Mouse (Mus musculus): ENCODE measurements around the gene Nphp4. TPM values are rescaled to one million over a fixed set of nuclear protein-coding genes. Genes with fewer than 3 reads are reported as not detected.

Nphp4 gene
- polyA plus RNA-seq, 1 experiment = 2.3 TPM

DNA sequence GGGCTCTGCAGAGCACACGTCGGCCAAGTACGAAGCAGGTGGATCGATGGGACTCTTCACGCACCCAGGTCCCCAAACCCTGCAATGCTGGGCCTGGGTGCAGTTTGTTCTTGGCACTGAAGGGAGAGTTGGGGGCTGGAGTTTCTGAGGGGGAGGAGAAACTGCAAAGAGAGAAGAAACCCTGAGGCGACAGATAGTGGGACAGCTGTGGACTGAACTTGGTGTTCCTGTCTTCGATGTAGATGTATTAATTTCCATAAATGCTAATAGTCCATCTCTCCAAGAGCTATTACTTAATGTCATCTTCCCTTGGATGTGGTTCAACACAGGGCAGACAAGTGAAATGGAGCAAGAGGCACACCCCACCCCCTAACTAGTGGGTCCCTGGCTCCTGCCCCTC, 565 bp upstream of the Nphp4 start:
- Histone ChIP-seq H3K36me3 (ENCODE audit: control insufficient read depth, insufficient read depth) (no peaks in the 10 kb centered on the region), H3K79me2 (ENCODE audit: control insufficient read depth, insufficient read depth) (no peaks in the 10 kb centered on the region), H3ac (ENCODE audit: control insufficient read depth, insufficient read length) (no peak overlapping the region), H3K27me3 (ENCODE audit: control insufficient read depth, insufficient read depth, insufficient read length) (no peaks in the 10 kb centered on the region), H3K4me2 (ENCODE audit: low read depth) (no peak overlapping the region), H3K4me3 (no peak overlapping the region)
- TF ChIP-seq POLR2A (IDR thresholded peaks at IDR 0.05; ENCODE audit: insufficient read length, low read depth) (no peak), POLR2AphosphoS2 (IDR thresholded peaks at IDR 0.05; ENCODE audit: insufficient read length, low read depth) (no peak)

DNA sequence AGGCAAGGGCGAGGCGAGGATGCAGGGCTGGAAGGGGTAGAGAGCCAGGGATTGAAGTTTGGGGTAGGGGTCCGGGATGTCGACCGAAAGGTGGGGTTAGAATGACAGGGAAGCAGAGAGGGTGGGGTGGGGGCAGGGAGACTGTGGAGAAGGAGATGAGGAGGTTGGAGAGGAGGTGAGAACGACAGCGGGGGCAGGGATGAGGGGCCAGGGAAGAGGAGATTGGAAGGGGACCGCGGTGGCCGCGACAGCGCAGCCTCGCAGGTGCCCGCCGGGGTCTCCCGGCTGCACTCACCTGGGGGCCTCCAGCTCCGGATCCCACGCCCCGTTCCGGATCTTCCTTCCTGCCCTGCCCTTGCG, 580 bp downstream of the Nphp4 start:
- H3K79me2 ChIP-seq (ENCODE audit: control insufficient read depth, insufficient read depth) = no peaks in the 10 kb centered on the region
- no peak for TF ChIP-seq E2F4 (IDR thresholded peaks at IDR 0.05; ENCODE audit: insufficient read depth)
- no peak for TF ChIP-seq REST (IDR thresholded peaks at IDR 0.05; ENCODE audit: insufficient read depth, insufficient read length)
- TF ChIP-seq POLR2A (IDR thresholded peaks at IDR 0.05; ENCODE audit: insufficient read length, low read depth) = no peak
- TF ChIP-seq TCF3 (IDR thresholded peaks at IDR 0.05; ENCODE audit: insufficient read length, low read depth) = no peak
- no peak for TF ChIP-seq MYOD1 (IDR thresholded peaks at IDR 0.05; ENCODE audit: control insufficient read depth in 1 of 3, insufficient read length in 2 of 3, low read depth in 2 of 3)
- no peak for TF ChIP-seq SRF (IDR thresholded peaks at IDR 0.05; ENCODE audit: control insufficient read depth, insufficient read length, low read depth)
- no peak for TF ChIP-seq MYOG (IDR thresholded peaks at IDR 0.05; ENCODE audit: control insufficient read depth in 1 of 3, insufficient read depth in 1 of 3, insufficient read length in 2 of 3, low read depth in 2 of 3)
- no peak for TF ChIP-seq CEBPB (IDR thresholded peaks at IDR 0.05; ENCODE audit: insufficient read depth, poor library complexity, severe bottlenecking)
- TF ChIP-seq USF1 (IDR thresholded peaks at IDR 0.05; ENCODE audit: low read depth) = no peak
- TF ChIP-seq MAX (IDR thresholded peaks at IDR 0.05; ENCODE audit: low read depth) = no peak
- TF ChIP-seq POLR2AphosphoS2 (IDR thresholded peaks at IDR 0.05; ENCODE audit: insufficient read length, low read depth) = no peak
- TF ChIP-seq TCF12 (IDR thresholded peaks at IDR 0.05; ENCODE audit: insufficient read depth, poor library complexity, severe bottlenecking) = no peak
- no peaks in the 10 kb centered on the region for H3K27me3 ChIP-seq (ENCODE audit: control insufficient read depth, insufficient read depth, insufficient read length)
- peak overlapping the region; percentile 52 for H3K4me3 ChIP-seq
- H3K36me3 ChIP-seq (ENCODE audit: control insufficient read depth, insufficient read depth) = no peaks in the 10 kb centered on the region
- H3K4me2 ChIP-seq (ENCODE audit: low read depth) = peak overlapping the region; percentile 56
- peak overlapping the region; percentile 77 for H3ac ChIP-seq (ENCODE audit: control insufficient read depth, insufficient read length)

DNA sequence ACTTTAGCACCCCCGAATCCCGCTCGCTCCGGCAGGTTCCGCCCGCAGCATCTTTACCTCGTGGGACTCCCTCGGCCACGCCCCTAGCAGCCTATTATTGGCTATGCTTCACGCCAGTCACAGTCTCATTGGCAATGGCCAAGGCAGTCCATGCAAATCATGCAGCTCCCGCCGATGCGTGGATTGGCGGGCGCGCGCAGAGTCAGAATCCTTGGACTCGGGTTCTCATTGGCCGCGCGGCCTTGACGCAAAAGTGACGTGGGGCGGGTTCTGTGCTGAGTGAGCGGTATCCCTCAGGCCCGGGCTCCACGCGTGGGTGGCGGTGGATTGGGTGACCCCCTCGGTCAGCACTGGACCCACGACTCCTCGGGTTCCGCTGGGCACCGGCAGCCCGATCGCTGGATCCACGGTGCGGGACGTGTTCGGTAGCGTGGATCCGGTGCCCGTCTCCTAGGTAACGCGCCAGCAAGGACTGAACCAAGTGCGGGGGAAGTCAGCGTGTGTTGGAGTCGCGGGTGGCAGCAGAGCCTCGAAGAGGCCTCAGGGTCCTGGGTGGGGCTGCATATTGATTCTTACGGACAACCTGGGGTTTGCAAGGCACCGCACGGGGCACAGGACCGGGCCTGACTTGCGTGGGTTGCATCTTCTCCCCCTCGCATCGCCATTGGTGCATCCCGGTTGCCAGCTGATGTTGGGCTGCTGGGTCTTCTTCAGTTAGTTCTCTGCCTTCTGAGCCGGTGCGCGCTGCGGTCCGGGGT, 1.1 kb downstream of the Nphp4 start, which contains the start of gene Kcnab2:
Gene Kcnab2, minus strand, starts transcription at position 406 of the 758 bp plus-strand sequence.
- Histone ChIP-seq H3K36me3 (ENCODE audit: control insufficient read depth, insufficient read depth) (no peaks in the 10 kb centered on the region), H3K79me2 (ENCODE audit: control insufficient read depth, insufficient read depth) (no peaks in the 10 kb centered on the region), H3K27me3 (ENCODE audit: control insufficient read depth, insufficient read depth, insufficient read length) (no peaks in the 10 kb centered on the region), H3ac (ENCODE audit: control insufficient read depth, insufficient read length) (peak within 1 kb of the TSS; percentile 77), H3K4me2 (ENCODE audit: low read depth) (peak within 1 kb of the TSS; percentile 91), H3K4me3 (peak within 1 kb of the TSS; percentile 52)
- TF ChIP-seq USF1 (IDR thresholded peaks at IDR 0.05; ENCODE audit: low read depth) (no peak), MAX (IDR thresholded peaks at IDR 0.05; ENCODE audit: low read depth) (no peak), CEBPB (IDR thresholded peaks at IDR 0.05; ENCODE audit: insufficient read depth, poor library complexity, severe bottlenecking) (no peak), TCF12 (IDR thresholded peaks at IDR 0.05; ENCODE audit: insufficient read depth, poor library complexity, severe bottlenecking) (no peak), MYOG (IDR thresholded peaks at IDR 0.05; ENCODE audit: control insufficient read depth in 1 of 3, insufficient read depth in 1 of 3, insufficient read length in 2 of 3, low read depth in 2 of 3) (no peak), SRF (IDR thresholded peaks at IDR 0.05; ENCODE audit: control insufficient read depth, insufficient read length, low read depth) (no peak), REST (IDR thresholded peaks at IDR 0.05; ENCODE audit: insufficient read depth, insufficient read length) (no peak), E2F4 (IDR thresholded peaks at IDR 0.05; ENCODE audit: insufficient read depth) (peak; percentile 59), POLR2AphosphoS2 (IDR thresholded peaks at IDR 0.05; ENCODE audit: insufficient read length, low read depth) (peak; percentile 53), MYOD1 (IDR thresholded peaks at IDR 0.05; ENCODE audit: control insufficient read depth in 1 of 3, insufficient read length in 2 of 3, low read depth in 2 of 3) (no peak), TCF3 (IDR thresholded peaks at IDR 0.05; ENCODE audit: insufficient read length, low read depth) (no peak), POLR2A (IDR thresholded peaks at IDR 0.05; ENCODE audit: insufficient read length, low read depth) (peak; percentile 38)

DNA sequence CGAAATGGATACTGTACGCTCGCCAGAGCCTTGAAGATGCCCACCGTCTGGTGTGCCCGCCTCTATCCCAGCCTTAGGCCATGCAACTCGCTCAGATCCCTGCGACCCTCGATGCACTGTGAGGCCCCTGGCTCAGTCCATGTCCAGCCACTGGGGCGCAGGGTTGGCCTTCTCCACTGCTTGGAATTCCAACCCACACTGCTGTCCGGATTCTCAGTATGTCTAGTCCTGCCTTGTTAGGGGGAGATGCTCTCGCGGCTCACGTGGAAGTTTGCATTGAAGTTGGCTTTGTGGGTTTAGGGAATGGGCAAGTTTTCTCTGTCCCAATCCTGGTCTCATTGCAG, 1.7 kb downstream of the Nphp4 start:
- H3K4me3 ChIP-seq = peak overlapping the region; percentile 52
- TF ChIP-seq USF1 (IDR thresholded peaks at IDR 0.05; ENCODE audit: low read depth) (no peak), CEBPB (IDR thresholded peaks at IDR 0.05; ENCODE audit: insufficient read depth, poor library complexity, severe bottlenecking) (no peak), E2F4 (IDR thresholded peaks at IDR 0.05; ENCODE audit: insufficient read depth) (no peak), MYOD1 (IDR thresholded peaks at IDR 0.05; ENCODE audit: control insufficient read depth in 1 of 3, insufficient read length in 2 of 3, low read depth in 2 of 3) (no peak), POLR2A (IDR thresholded peaks at IDR 0.05; ENCODE audit: insufficient read length, low read depth) (peak; percentile 76), MYOG (IDR thresholded peaks at IDR 0.05; ENCODE audit: control insufficient read depth in 1 of 3, insufficient read depth in 1 of 3, insufficient read length in 2 of 3, low read depth in 2 of 3) (no peak)
- no peaks in the 10 kb centered on the region for H3K79me2 ChIP-seq (ENCODE audit: control insufficient read depth, insufficient read depth)

DNA sequence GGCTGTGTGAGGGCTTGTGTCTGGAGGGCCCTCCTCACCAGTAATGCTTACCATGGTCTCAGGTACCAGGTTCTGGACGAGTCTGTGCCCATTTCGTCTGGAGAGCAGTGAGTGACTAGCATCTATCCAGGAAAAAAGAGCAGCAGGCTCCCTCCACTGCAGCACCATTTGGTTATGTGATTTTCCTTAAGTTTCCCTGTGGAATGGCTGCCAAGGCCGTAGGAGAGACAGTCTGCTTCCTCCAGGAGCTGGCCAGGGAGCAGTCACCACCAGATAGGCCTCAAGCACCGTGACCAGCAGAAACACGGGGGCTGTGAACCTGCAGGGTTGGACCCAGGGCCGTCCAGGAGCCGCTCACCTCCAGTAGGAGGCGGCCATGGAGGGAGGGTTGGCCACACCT, 3.9 kb downstream of the Nphp4 start:
- H3K27me3 ChIP-seq (ENCODE audit: control insufficient read depth, insufficient read depth, insufficient read length) = no peaks in the 10 kb centered on the region
- no peak overlapping the region for H3K4me2 ChIP-seq (ENCODE audit: low read depth)
- H3ac ChIP-seq (ENCODE audit: control insufficient read depth, insufficient read length) = no peak overlapping the region
- TF ChIP-seq E2F4 (IDR thresholded peaks at IDR 0.05; ENCODE audit: insufficient read depth) (no peak), POLR2A (IDR thresholded peaks at IDR 0.05; ENCODE audit: insufficient read length, low read depth) (no peak), MAX (IDR thresholded peaks at IDR 0.05; ENCODE audit: low read depth) (no peak), POLR2AphosphoS2 (IDR thresholded peaks at IDR 0.05; ENCODE audit: insufficient read length, low read depth) (no peak), MYOD1 (IDR thresholded peaks at IDR 0.05; ENCODE audit: control insufficient read depth in 1 of 3, insufficient read length in 2 of 3, low read depth in 2 of 3) (no peak), SRF (IDR thresholded peaks at IDR 0.05; ENCODE audit: control insufficient read depth, insufficient read length, low read depth) (no peak), CEBPB (IDR thresholded peaks at IDR 0.05; ENCODE audit: insufficient read depth, poor library complexity, severe bottlenecking) (no peak), MYOG (IDR thresholded peaks at IDR 0.05; ENCODE audit: control insufficient read depth in 1 of 3, insufficient read depth in 1 of 3, insufficient read length in 2 of 3, low read depth in 2 of 3) (no peak), TCF12 (IDR thresholded peaks at IDR 0.05; ENCODE audit: insufficient read depth, poor library complexity, severe bottlenecking) (no peak), TCF3 (IDR thresholded peaks at IDR 0.05; ENCODE audit: insufficient read length, low read depth) (no peak), REST (IDR thresholded peaks at IDR 0.05; ENCODE audit: insufficient read depth, insufficient read length) (no peak), USF1 (IDR thresholded peaks at IDR 0.05; ENCODE audit: low read depth) (no peak)
- H3K79me2 ChIP-seq (ENCODE audit: control insufficient read depth, insufficient read depth) = no peaks in the 10 kb centered on the region
- no peaks in the 10 kb centered on the region for H3K36me3 ChIP-seq (ENCODE audit: control insufficient read depth, insufficient read depth)
- H3K4me3 ChIP-seq = no peak overlapping the region

More for the DNA sequence above, 1.7 kb downstream of the Nphp4 start:
- Histone ChIP-seq H3ac (ENCODE audit: control insufficient read depth, insufficient read length) (peak overlapping the region; percentile 77), H3K36me3 (ENCODE audit: control insufficient read depth, insufficient read depth) (no peaks in the 10 kb centered on the region), H3K27me3 (ENCODE audit: control insufficient read depth, insufficient read depth, insufficient read length) (no peaks in the 10 kb centered on the region), H3K4me2 (ENCODE audit: low read depth) (peak overlapping the region; percentile 91)

All from myocyte (in vitro differentiated cells).